Mouse (Mus musculus) CH12.LX (cell line): ENCODE measurements around the gene Dcaf8.

Experiments
- CHD1 ChIP-seq: IDR thresholded peaks from 2 replicates; pipeline ENCODE4 v1.6.1; 2012; ENCODE audit warnings: low read depth, low read length, improper control_type of control experiment, inconsistent platforms
- CTCF ChIP-seq, 2 experiments: IDR thresholded peaks in 1 of 2; conservative IDR thresholded peaks in 1 of 2; 2 replicates each; pipeline ENCODE4 v1.5.1; 2011 to 2012; ENCODE audit warnings: low read depth in 2 of 2, low read length in 2 of 2, improper control_type of control experiment in 1 of 2, inconsistent platforms in 1 of 2, mild to moderate bottlenecking in 1 of 2, moderate library complexity in 1 of 2
- EP300 ChIP-seq: IDR thresholded peaks from 2 replicates; pipeline ENCODE4 v1.6.1; 2011; ENCODE audit warnings: low read length, improper control_type of control experiment
- MAX ChIP-seq: IDR thresholded peaks from 2 replicates; pipeline ENCODE4 v1.6.1; 2011; ENCODE audit warnings: low read length, improper control_type of control experiment
- NRF1 ChIP-seq: IDR thresholded peaks from 2 replicates; pipeline ENCODE4 v1.6.1; 2014; ENCODE audit warnings: low read depth, mild to moderate bottlenecking, inconsistent platforms, low read length, improper control_type of control experiment, moderate library complexity
- POLR2A ChIP-seq: IDR thresholded peaks from 2 replicates; pipeline ENCODE4 v1.6.1; 2011; ENCODE audit warnings: low read depth, mild to moderate bottlenecking, improper control_type of control experiment, low read length
- ZNF384 ChIP-seq: IDR thresholded peaks from 2 replicates; pipeline ENCODE4 v1.6.1; 2012; ENCODE audit warnings: low read depth, low read length, improper control_type of control experiment, inconsistent platforms

DNA sequence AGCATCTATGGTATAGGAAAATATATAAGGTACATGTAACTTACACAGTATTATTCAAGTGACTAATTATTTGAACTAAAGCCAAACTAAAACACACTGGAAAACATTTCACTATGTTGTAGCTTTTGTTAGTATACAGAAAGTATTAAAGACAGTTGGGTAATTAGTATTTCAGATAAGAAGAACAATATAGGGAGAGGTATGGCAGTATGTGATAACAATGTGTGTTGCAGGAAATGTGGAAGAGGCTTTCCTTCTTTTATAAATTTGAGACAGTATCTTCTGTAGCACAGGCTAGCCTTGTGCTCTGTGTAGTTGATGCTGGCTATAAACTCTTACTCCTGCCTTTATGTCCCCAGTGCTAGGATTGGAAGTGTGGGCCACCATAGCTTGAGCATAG is 36.0 kb downstream of the Dcaf8 start:
- TF ChIP-seq ZNF384 (no peak), POLR2A (no peak), NRF1 (no peak), CTCF (conservative IDR thresholded peaks at IDR 0.05 in 1 of 2, IDR thresholded peaks at IDR 0.05 in 1 of 2; ENCODE audit: low read depth in 2 of 2, low read length in 2 of 2) (no peak), MAX (no peak), EP300 (no peak), CHD1 (no peak)
